Mouse (Mus musculus) C2C12 (cell line): ENCODE data around the gene Il16.

Experiments
- CTCF ChIP-seq: IDR thresholded peaks from one replicate; pipeline ENCODE4 v1.5.1; 2011; ENCODE audit not compliant: control insufficient read depth, insufficient read depth, insufficient read length
- MYOD1 ChIP-seq: IDR thresholded peaks from one replicate; pipeline ENCODE4 v1.6.1; 2011; ENCODE audit warnings: low read depth; ENCODE audit not compliant: control insufficient read depth, insufficient read length
- USF1 ChIP-seq: IDR thresholded peaks from one replicate; pipeline ENCODE4 v1.6.1; 2011; ENCODE audit warnings: low read depth, mild to moderate bottlenecking, control low read depth, moderate library complexity

GRCm38 (mm10) chr7:83748405-83748804, 2.9 kb upstream of the Il16 start:
- no peak for TF ChIP-seq CTCF
- no peak for TF ChIP-seq USF1
- no peak for TF ChIP-seq MYOD1
